Mouse (Mus musculus): ENCODE measurements around the gene Fgb. TPM values are rescaled to one million over a fixed set of nuclear protein-coding genes. Genes with fewer than 3 reads are reported as not detected.

Fgb gene
- polyA plus RNA-seq, 1 experiment from 2014 or later = 0.31 TPM

GRCm38 (mm10) chr3:83070231-83070630, 20.6 kb upstream of the Fgb start:
- TF ChIP-seq EP300 (IDR thresholded peaks at IDR 0.05) (no peak), CTCF (IDR thresholded peaks at IDR 0.05) (no peak)
- Histone ChIP-seq H3K9me3 (ENCODE audit: low read length) (no peaks in the 10 kb centered on the region), H3K27me3 (replicated peaks; ENCODE audit: insufficient read depth, low read length) (no peaks in the 10 kb centered on the region), H3K4me1 (ENCODE audit: insufficient read depth, low read depth, low read length) (no peaks in the 10 kb centered on the region), H3K36me3 (ENCODE audit: insufficient read depth, low read length) (peaks cover 31% of the 10 kb centered on the region), H3K9ac (replicated peaks; ENCODE audit: low read depth) (no peak overlapping the region), H3K27ac (ENCODE audit: low read length) (no peak overlapping the region), H3K4me2 (replicated peaks; ENCODE audit: low read depth, low read length) (no peak overlapping the region), H3K4me3 (ENCODE audit: low read depth, low read length) (no peak overlapping the region)
- DNase-seq (ENCODE audit: low spot score) (no peak), ATAC-seq (no peak)
- 78% methylated on average over 4 of the region's 4 CpGs for WGBS

GRCm38 (mm10) chr3:83068869-83069268, 19.2 kb upstream of the Fgb start:
- 93% methylated on average over 13 of the region's 13 CpGs for WGBS
- H3K9me3 ChIP-seq (ENCODE audit: low read length) = no peaks in the 10 kb centered on the region
- ATAC-seq (no peak), DNase-seq (ENCODE audit: low spot score) (no peak)
- 0 out of 2 replicates have a peak overlapping the region, but pooled peaks have one; percentile 76 for H3K27ac ChIP-seq (ENCODE audit: low read length)
- no peak overlapping the region for H3K4me2 ChIP-seq (replicated peaks; ENCODE audit: low read depth, low read length)
- peaks cover 31% of the 10 kb centered on the region for H3K36me3 ChIP-seq (ENCODE audit: insufficient read depth, low read length)
- H3K27me3 ChIP-seq (replicated peaks; ENCODE audit: insufficient read depth, low read length) = no peaks in the 10 kb centered on the region
- TF ChIP-seq CTCF (IDR thresholded peaks at IDR 0.05) = no peak
- no peak for TF ChIP-seq EP300 (IDR thresholded peaks at IDR 0.05)
- no peak overlapping the region for H3K4me3 ChIP-seq (ENCODE audit: low read depth, low read length)
- H3K4me1 ChIP-seq (ENCODE audit: insufficient read depth, low read depth, low read length) = no peaks in the 10 kb centered on the region
- no peak overlapping the region for H3K9ac ChIP-seq (replicated peaks; ENCODE audit: low read depth)

GRCm38 (mm10) chr3:83067920-83068319, 18.3 kb upstream of the Fgb start:
- Histone ChIP-seq H3K9me3 (ENCODE audit: low read length) (no peaks in the 10 kb centered on the region), H3K9ac (replicated peaks; ENCODE audit: low read depth) (no peak overlapping the region), H3K4me2 (replicated peaks; ENCODE audit: low read depth, low read length) (no peak overlapping the region), H3K36me3 (ENCODE audit: insufficient read depth, low read length) (peaks cover 31% of the 10 kb centered on the region), H3K4me1 (ENCODE audit: insufficient read depth, low read depth, low read length) (no peaks in the 10 kb centered on the region), H3K27ac (ENCODE audit: low read length) (peak overlapping the region; percentile 76), H3K27me3 (replicated peaks; ENCODE audit: insufficient read depth, low read length) (no peaks in the 10 kb centered on the region), H3K4me3 (ENCODE audit: low read depth, low read length) (no peak overlapping the region)
- DNase-seq (ENCODE audit: low spot score) = peak; percentile 80
- ATAC-seq = peak; percentile 93
- TF ChIP-seq CTCF (IDR thresholded peaks at IDR 0.05) = no peak
- TF ChIP-seq EP300 (IDR thresholded peaks at IDR 0.05) = peak; percentile 80; the same call in 1 of the 2 replicates
- 63% methylated on average over 9 of the region's 9 CpGs for WGBS

- no peak for DNase-seq (ENCODE audit: low spot score)
- ATAC-seq = no peak
- H3K36me3 ChIP-seq (ENCODE audit: insufficient read depth, low read length) = peaks cover 25% of the 10 kb centered on the region; the same call in 1 of the 2 replicates
- no peak overlapping the region for H3K9ac ChIP-seq (replicated peaks; ENCODE audit: low read depth)
- H3K4me3 ChIP-seq (ENCODE audit: low read depth, low read length) = no peak overlapping the region
- TF ChIP-seq CTCF (IDR thresholded peaks at IDR 0.05) (no peak), EP300 (IDR thresholded peaks at IDR 0.05) (no peak)
- WGBS = 85% methylated on average over 2 of the region's 2 CpGs
- H3K4me2 ChIP-seq (replicated peaks; ENCODE audit: low read depth, low read length) = no peak overlapping the region
- no peaks in the 10 kb centered on the region for H3K27me3 ChIP-seq (replicated peaks; ENCODE audit: insufficient read depth, low read length)
- no peak overlapping the region for H3K27ac ChIP-seq (ENCODE audit: low read length)
- no peaks in the 10 kb centered on the region for H3K9me3 ChIP-seq (ENCODE audit: low read length)
- H3K4me1 ChIP-seq (ENCODE audit: insufficient read depth, low read depth, low read length) = peaks cover 7% of the 10 kb centered on the region; the same call in 1 of the 2 replicates
Observed at GRCm38 (mm10) chr3:83057046-83057445, 7.4 kb upstream of the Fgb start.

- H3K27ac ChIP-seq (ENCODE audit: low read length) = peak within 1 kb of the TSS; percentile 65
- TF ChIP-seq CTCF (IDR thresholded peaks at IDR 0.05) (peak; percentile 27; the same call in 1 of the 2 replicates), EP300 (IDR thresholded peaks at IDR 0.05) (no peak)
- H3K9me3 ChIP-seq (ENCODE audit: low read length) = no peaks in the 10 kb centered on the region
- H3K9ac ChIP-seq (replicated peaks; ENCODE audit: low read depth) = peak within 1 kb of the TSS; percentile 79
- H3K36me3 ChIP-seq (ENCODE audit: insufficient read depth, low read length) = peaks cover 19% of the 10 kb centered on the region; the same call in 1 of the 2 replicates
- peak; percentile 99 for ATAC-seq
- H3K4me3 ChIP-seq (ENCODE audit: low read depth, low read length) = peak within 1 kb of the TSS; percentile 82
- peak within 1 kb of the TSS; percentile 79 for H3K4me2 ChIP-seq (replicated peaks; ENCODE audit: low read depth, low read length)
- no peaks in the 10 kb centered on the region for H3K27me3 ChIP-seq (replicated peaks; ENCODE audit: insufficient read depth, low read length)
- peaks cover 7% of the 10 kb centered on the region; the same call in 1 of the 2 replicates for H3K4me1 ChIP-seq (ENCODE audit: insufficient read depth, low read depth, low read length)
- 1% methylated on average over 60 of the region's 61 CpGs for WGBS
- peak; percentile 98 for DNase-seq (ENCODE audit: low spot score)
Observed at GRCm38 (mm10) chr3:83055281-83056038, 5.8 kb upstream of the Fgb start, which contains the start of gene Plrg1. Gene Plrg1, plus strand, starts transcription at chr3:83055522.

- WGBS = 33% methylated on average over 13 of the region's 13 CpGs
- Histone ChIP-seq H3K36me3 (ENCODE audit: insufficient read depth, low read length) (peaks cover 13% of the 10 kb centered on the region; the same call in 1 of the 2 replicates), H3K27me3 (replicated peaks; ENCODE audit: insufficient read depth, low read length) (no peaks in the 10 kb centered on the region), H3K4me1 (ENCODE audit: insufficient read depth, low read depth, low read length) (peaks cover 7% of the 10 kb centered on the region; the same call in 1 of the 2 replicates), H3K27ac (ENCODE audit: low read length) (no peak overlapping the region), H3K4me3 (ENCODE audit: low read depth, low read length) (peak overlapping the region; percentile 82; the same call in 1 of the 2 replicates), H3K4me2 (replicated peaks; ENCODE audit: low read depth, low read length) (peak overlapping the region; percentile 36; the same call in 1 of the 2 replicates), H3K9me3 (ENCODE audit: low read length) (no peaks in the 10 kb centered on the region), H3K9ac (replicated peaks; ENCODE audit: low read depth) (no peak overlapping the region)
- TF ChIP-seq EP300 (IDR thresholded peaks at IDR 0.05) = no peak
- TF ChIP-seq CTCF (IDR thresholded peaks at IDR 0.05) = no peak
- ATAC-seq (peak; percentile 25), DNase-seq (ENCODE audit: low spot score) (no peak)
Observed at GRCm38 (mm10) chr3:83054759-83055158, 5.1 kb upstream of the Fgb start.

Measured in lung, postnatal 0 days (tissue).